Mouse (Mus musculus) liver, adult 2 months (tissue): Measurements from ENCODE around the gene Slc25a13. TPM values are rescaled to one million over a fixed set of nuclear protein-coding genes. Genes with fewer than 3 reads are reported as not detected.

Experiments used
- DNase-seq: peaks from one replicate; pipeline ENCODE4 v3.0.0-alpha.2; 2011; ENCODE audit warnings: low read depth, low spot score; ENCODE audit errors: extremely low read depth
- H3K27ac ChIP-seq: fragments of 200-500 bp; replicated peaks from 2 replicates; pipeline ENCODE4 v1.5.1; 2012; ENCODE audit warnings: low read depth, mild to moderate bottlenecking, control low read depth, inconsistent platforms, low read length; ENCODE audit not compliant: insufficient read depth
- H3K27me3 ChIP-seq: fragments of 200-500 bp; 2 replicates; pipeline ENCODE4 v1.6.1; 2012; ENCODE audit warnings: mild to moderate bottlenecking, moderate library complexity, low read length, inconsistent platforms; ENCODE audit not compliant: control insufficient read depth, insufficient read depth
- H3K36me3 ChIP-seq: fragments of 200-500 bp; 2 replicates; pipeline ENCODE4 v1.6.1; 2012; ENCODE audit warnings: low read length, inconsistent platforms; ENCODE audit not compliant: control insufficient read depth, insufficient read depth
- H3K4me1 ChIP-seq: fragments of 200-500 bp; 2 replicates; pipeline ENCODE4 v1.6.1; 2011; ENCODE audit warnings: low read length; ENCODE audit not compliant: control insufficient read depth, insufficient read depth
- H3K4me3 ChIP-seq: fragments of 200-500 bp; 2 replicates; pipeline ENCODE4 v1.5.1; 2011; ENCODE audit warnings: low read depth, mild to moderate bottlenecking, control low read depth, low read length, moderate library complexity; ENCODE audit not compliant: insufficient read depth
- H3K79me2 ChIP-seq: fragments of 200-500 bp; 2 replicates; pipeline ENCODE4 v1.6.1; 2012; ENCODE audit warnings: inconsistent platforms, mild to moderate bottlenecking, low read length, moderate library complexity; ENCODE audit not compliant: control insufficient read depth, insufficient read depth
- H3K9ac ChIP-seq: fragments of 200-500 bp; 2 replicates; pipeline ENCODE4 v1.6.1; 2012; ENCODE audit warnings: low read depth, mild to moderate bottlenecking, control low read depth, inconsistent platforms, low read length
- CTCF ChIP-seq: fragments of 200-500 bp; IDR thresholded peaks from 2 replicates; pipeline ENCODE4 v1.5.1; 2011; ENCODE audit warnings: low read depth, low read length, control low read depth
- POLR2A ChIP-seq: fragments of 200-500 bp; IDR thresholded peaks from 2 replicates; pipeline ENCODE4 v1.6.1; 2011; ENCODE audit warnings: low read length, control low read depth; ENCODE audit not compliant: insufficient read depth; ENCODE audit errors: extremely low read depth
- WGBS: fragments of 180-500 bp; shearing (Covaris S2); methylation state at CpG from one replicate; pipeline ENCODE4 v1.1.7; 2018; 5-methylcytosine and 5-hydroxymethylcytosine counted together
- polyA plus RNA-seq: library from polyadenylated mRNA; depleted of rRNA; stranded (reverse); fragments of >200 nt; gene quantifications from 2 replicates; pipeline ENCODE4 v1.2.3, GENCODE M21; 2012
- total RNA-seq: library from RNA; depleted of rRNA; stranded (reverse); fragments of >200 nt; gene quantifications from 2 replicates; pipeline ENCODE4 v1.2.3, GENCODE M21; 2014

The Slc25a13 gene
- total and polyA plus RNA-seq, 2 experiments = 53.5 to 232 TPM

DNA sequence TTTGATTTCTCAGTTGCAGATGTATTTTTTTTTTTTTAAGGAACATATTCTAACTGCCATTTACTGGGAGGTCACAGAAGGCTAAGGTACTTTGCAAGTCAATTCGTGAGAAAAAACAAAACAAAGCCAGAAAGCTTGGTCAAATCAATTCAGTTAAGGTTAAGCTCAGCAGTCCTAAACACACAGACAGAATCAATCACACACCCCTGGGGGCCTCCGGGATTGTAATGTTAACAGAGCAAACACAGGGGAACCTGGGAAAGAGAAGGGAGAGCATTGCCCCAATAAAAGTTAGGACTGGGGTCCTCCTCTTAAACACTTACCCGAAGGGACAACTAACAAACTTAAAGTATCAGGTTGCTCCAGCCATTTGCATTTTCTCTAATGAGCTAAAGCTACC, 147.0 kb downstream of the Slc25a13 start:
- H3K36me3 ChIP-seq = peaks cover 62% of the 10 kb centered on the region
- WGBS = 11% methylated on average over 3 of the region's 3 CpGs
- no peak overlapping the region for H3K27ac ChIP-seq
- no peaks in the 10 kb centered on the region; the same call in 1 of the 2 replicates for H3K4me1 ChIP-seq
- no peaks in the 10 kb centered on the region for H3K27me3 ChIP-seq
- no peak overlapping the region for H3K9ac ChIP-seq
- no peak overlapping the region for H3K4me3 ChIP-seq
- DNase-seq = no peak
- TF ChIP-seq CTCF (no peak), POLR2A (no peak)
- peaks cover 7% of the 10 kb centered on the region; the same call in 1 of the 2 replicates for H3K79me2 ChIP-seq

GRCm38 (mm10) chr6:6067201-6067600, 149.8 kb downstream of the Slc25a13 start:
- no peak for DNase-seq
- Histone ChIP-seq H3K27ac (no peak overlapping the region), H3K4me3 (no peak overlapping the region), H3K79me2 (peaks cover 7% of the 10 kb centered on the region; the same call in 1 of the 2 replicates), H3K27me3 (no peaks in the 10 kb centered on the region), H3K36me3 (peaks cover 60% of the 10 kb centered on the region), H3K9ac (no peak overlapping the region), H3K4me1 (no peaks in the 10 kb centered on the region; the same call in 1 of the 2 replicates)
- TF ChIP-seq CTCF (no peak), POLR2A (no peak)
- 95% methylated on average over 6 of the region's 6 CpGs for WGBS

- no peaks in the 10 kb centered on the region; the same call in 1 of the 2 replicates for H3K79me2 ChIP-seq
- H3K27me3 ChIP-seq = no peaks in the 10 kb centered on the region
- no peak for TF ChIP-seq CTCF
- no peak for TF ChIP-seq POLR2A
- DNase-seq = no peak
- H3K36me3 ChIP-seq = peaks cover 25% of the 10 kb centered on the region
- H3K4me3 ChIP-seq = no peak overlapping the region
- no peak overlapping the region for H3K9ac ChIP-seq
- no peaks in the 10 kb centered on the region for H3K4me1 ChIP-seq
- 88% methylated on average over 3 of the region's 3 CpGs for WGBS
- H3K27ac ChIP-seq = no peak overlapping the region
Measured at GRCm38 (mm10) chr6:6058548-6058947, 158.4 kb downstream of the Slc25a13 start.

DNA sequence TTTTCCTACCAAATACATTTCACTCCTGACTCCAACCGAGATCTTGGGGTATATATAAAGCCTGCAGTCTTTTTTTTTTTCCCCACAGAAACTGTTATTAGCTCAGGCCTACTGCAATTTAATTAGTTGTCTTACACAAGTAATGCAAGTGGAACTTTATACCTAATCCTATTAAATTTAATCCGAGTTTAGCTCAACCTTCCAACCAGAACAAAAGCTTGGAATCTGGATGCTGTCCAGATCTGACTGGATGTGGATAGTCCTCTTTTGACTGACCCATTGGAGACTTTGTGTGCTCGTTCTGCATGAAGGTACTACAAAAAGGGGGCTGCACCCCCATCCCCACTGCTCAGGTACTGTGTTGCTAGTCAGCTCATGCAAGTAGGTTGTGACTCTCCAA, 163.0 kb downstream of the Slc25a13 start:
- WGBS = 77% methylated on average over 3 of the region's 3 CpGs
- H3K36me3 ChIP-seq = peaks cover 42% of the 10 kb centered on the region
- TF ChIP-seq CTCF = no peak
- no peak for TF ChIP-seq POLR2A

DNA sequence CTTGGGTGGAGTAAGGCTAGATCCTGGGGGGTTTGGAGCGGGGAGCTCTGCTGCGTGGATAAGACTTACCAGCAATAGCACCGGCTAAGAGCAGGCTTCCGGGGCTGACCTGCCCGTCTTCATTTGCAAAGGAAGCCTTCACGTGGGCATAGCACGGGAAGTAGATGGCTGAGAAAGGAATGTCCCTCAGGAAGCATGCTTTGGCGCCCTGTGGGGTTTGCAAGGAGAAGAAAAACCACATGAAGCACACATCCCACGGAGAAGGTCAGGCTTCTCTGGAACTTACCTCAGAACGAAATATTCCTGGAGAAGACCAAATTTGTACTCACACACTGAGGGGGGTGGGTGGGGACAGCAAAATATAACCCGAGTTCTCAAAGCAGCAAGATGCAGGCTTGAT, 164.3 kb downstream of the Slc25a13 start:
- DNase-seq = no peak
- Histone ChIP-seq H3K4me3 (no peak overlapping the region), H3K9ac (no peak overlapping the region), H3K27me3 (no peaks in the 10 kb centered on the region), H3K36me3 (peaks cover 44% of the 10 kb centered on the region), H3K27ac (no peak overlapping the region), H3K4me1 (no peaks in the 10 kb centered on the region), H3K79me2 (no peaks in the 10 kb centered on the region)
- 84% methylated on average over 11 of the region's 11 CpGs for WGBS
- TF ChIP-seq POLR2A (no peak), CTCF (no peak)

More for the DNA sequence above, 163.0 kb downstream of the Slc25a13 start:
- H3K4me3 ChIP-seq = no peak overlapping the region
- no peak for DNase-seq
- H3K4me1 ChIP-seq = no peaks in the 10 kb centered on the region
- H3K9ac ChIP-seq = no peak overlapping the region
- no peaks in the 10 kb centered on the region; the same call in 1 of the 2 replicates for H3K79me2 ChIP-seq
- no peaks in the 10 kb centered on the region for H3K27me3 ChIP-seq
- no peak overlapping the region for H3K27ac ChIP-seq

DNA sequence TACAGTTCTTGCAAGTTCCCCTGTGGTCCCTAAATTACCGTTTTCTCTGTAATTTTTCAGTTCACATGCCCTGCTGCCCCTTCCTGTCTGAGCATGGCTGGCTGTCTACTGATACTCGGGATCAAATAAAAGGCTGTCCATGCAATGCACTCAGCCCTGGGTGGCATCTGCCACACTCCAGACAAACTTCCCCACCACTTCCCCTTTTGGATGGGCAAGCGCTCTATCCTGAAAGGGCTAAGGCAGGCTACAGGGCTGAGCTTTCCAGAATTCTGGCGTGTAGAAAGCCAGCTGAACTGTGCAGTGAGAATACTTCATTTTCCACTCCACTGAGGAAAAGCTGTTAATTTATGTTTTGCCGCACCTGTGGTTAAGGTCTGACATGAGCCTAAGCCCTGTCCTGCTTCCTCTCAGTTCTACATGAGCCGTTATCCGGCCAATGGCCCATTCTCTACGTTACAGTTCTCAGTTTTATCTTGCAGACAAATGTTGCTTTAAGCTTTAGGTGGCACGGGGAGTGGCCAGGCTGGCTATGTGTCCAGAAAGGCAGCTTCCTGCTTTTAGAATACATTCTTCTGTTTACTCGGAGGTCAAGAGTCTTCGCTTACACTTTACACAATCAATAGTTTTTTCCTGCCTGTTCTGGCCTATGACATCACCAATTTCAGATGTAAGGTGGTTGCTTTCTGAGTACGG, 170.1 kb downstream of the Slc25a13 start:
- H3K36me3 ChIP-seq = peaks cover 54% of the 10 kb centered on the region
- no peak overlapping the region for H3K27ac ChIP-seq
- no peaks in the 10 kb centered on the region for H3K4me1 ChIP-seq
- no peaks in the 10 kb centered on the region for H3K27me3 ChIP-seq
- DNase-seq = peak; percentile 23
- H3K4me3 ChIP-seq = no peak overlapping the region
- no peak overlapping the region for H3K9ac ChIP-seq
- no peaks in the 10 kb centered on the region for H3K79me2 ChIP-seq
- WGBS = 50% methylated on average over 12 of the region's 12 CpGs
- TF ChIP-seq POLR2A (no peak), CTCF (no peak)
